Mouse (Mus musculus) cerebellum, postnatal 14 days (tissue): Measurements from ENCODE around the gene Parp2.
"Not testable (repeated sequence)": the region's sequence is repeated elsewhere in the genome, so short reads cannot be mapped to it uniquely, and the experiment has no call there.

ENCODE experiments used
- DNase-seq, 2 experiments: peaks; one replicate each; pipeline ENCODE4 v3.0.0; 2021; ENCODE audit warnings: mixed read lengths in 2 of 2

Parp2 gene

GRCm38 (mm10) chr14:50833964-50834363 lies 26.3 kb downstream of the Parp2 start:
- peak; percentile 76 to 81 for DNase-seq

GRCm38 (mm10) chr14:50834435-50834834 lies 26.8 kb downstream of the Parp2 start:
- DNase-seq, result peak; percentile 26 to 34

GRCm38 (mm10) chr14:50837236-50837635 lies 29.6 kb downstream of the Parp2 start:
- peak; percentile 28 to 58 for DNase-seq

- DNase-seq, result no peak
Measured at GRCm38 (mm10) chr14:50855788-50856187, 48.1 kb downstream of the Parp2 start.

GRCm38 (mm10) chr14:50862641-50863040 lies 55.0 kb downstream of the Parp2 start:
- DNase-seq, result no peak

DNA sequence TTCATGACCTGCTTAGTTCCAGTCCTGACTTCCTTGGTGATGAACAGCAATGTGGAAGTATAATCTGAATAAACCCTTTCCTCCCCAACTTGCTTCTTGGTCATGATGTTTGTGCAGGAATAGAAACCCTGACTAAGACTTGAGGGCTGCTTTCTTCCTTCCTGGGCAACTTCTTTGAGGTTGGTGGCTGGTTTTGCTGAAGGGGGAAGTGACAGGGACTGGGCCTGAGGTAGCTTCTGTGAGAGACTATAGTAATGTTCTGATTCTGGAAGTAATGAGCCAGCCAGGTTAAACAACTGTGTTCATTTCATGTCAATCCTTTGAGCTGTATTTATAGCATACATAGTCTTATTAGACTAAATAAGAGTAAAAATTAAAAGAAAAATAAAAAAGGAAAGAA lies 57.4 kb downstream of the Parp2 start:
- not testable (repeated sequence) for DNase-seq

- DNase-seq, result no peak
Measured at GRCm38 (mm10) chr14:50866966-50867365, 59.3 kb downstream of the Parp2 start.

- no peak for DNase-seq
Measured at GRCm38 (mm10) chr14:50868211-50868610, 60.6 kb downstream of the Parp2 start.

GRCm38 (mm10) chr14:50868656-50869055 lies 61.0 kb downstream of the Parp2 start:
- no peak for DNase-seq

DNA sequence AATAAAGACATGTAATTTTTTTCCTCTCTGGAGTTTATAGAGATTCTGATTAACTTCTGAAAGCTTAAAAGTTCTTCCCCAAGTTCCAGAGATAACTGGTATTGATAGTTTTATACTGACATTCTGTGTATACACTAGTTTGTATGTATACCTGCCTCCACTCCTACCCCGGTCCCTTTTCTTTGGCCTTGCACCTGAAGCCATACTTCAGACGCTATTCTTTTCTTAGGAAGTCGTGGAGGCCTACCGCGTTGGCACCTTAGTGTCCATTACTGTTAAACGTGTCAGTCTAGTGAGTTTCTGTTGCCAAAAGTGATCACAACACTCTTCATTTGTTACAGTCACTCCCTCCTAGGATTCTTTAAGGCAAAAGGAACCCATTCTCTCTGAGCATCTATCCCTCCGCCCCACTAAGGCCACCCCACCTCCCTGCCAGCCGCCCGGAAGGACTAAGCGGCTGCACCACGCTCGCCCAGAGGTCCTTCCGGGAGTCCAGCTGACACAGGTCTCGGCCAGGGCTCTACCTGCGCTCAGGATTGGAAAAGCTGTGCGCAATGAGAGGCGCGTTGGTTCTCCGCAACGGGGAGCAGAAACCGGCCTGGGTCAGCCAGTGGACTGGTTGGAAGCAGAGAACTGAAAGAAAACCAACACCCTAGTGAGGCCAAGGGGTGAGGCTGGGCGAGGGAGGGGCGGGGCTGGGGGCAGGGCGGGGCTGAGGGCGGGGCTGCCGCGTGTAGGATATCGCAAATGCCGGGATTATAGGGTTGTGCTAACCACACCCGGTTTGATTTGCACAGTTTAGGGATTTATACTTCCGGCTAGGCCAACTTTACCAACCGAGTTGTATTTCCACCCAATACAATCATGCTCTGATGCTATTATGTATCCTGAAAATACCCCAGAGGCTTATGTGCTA lies 62.5 kb downstream of the Parp2 start, which contains the start of gene Tep1:
Tep1 (minus strand) TSS at position 672 of the 916 bp plus-strand sequence.
- DNase-seq, result peak; percentile 80 to 85

DNA sequence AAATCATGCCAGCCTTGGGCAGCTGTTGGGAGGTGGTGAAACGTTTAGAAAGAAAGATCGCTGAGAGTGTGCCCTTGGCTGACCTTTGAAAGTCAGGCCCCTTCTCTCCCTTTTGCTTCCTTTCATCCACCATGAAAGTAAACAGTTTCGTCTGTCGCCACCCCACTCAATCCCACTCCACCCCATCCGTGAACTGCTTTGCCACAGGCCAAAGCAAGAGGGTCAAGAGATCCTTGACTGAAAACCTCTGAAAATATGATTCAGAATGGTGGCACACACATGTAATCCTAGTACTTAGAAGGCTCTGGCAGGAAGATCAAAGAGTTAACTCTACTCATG lies 63.1 kb downstream of the Parp2 start:
- DNase-seq, result no peak
